Mouse (Mus musculus) brain, embryonic 14.5 days (tissue): ENCODE data around the gene Tnfsfm13. TPM values are rescaled to one million over a fixed set of nuclear protein-coding genes. Genes with fewer than 3 reads are reported as not detected.

ENCODE experiments used
- DNase-seq: peaks from one replicate; pipeline ENCODE4 v3.0.0-alpha.2; 2011; ENCODE audit warnings: low read depth
- CTCF ChIP-seq: fragments of 200-500 bp; IDR thresholded peaks from 2 replicates; pipeline ENCODE4 v1.5.1; 2012; ENCODE audit warnings: inconsistent platforms, mild to moderate bottlenecking, moderate library complexity, borderline replicate concordance; ENCODE audit not compliant: insufficient read depth, insufficient read length; ENCODE audit errors: extremely low read depth
- POLR2A ChIP-seq: fragments of 200-500 bp; IDR thresholded peaks from 2 replicates; pipeline ENCODE4 v1.6.1; 2012; ENCODE audit warnings: mild to moderate bottlenecking, inconsistent platforms, borderline replicate concordance; ENCODE audit not compliant: poor library complexity, insufficient read depth, insufficient read length, severe bottlenecking; ENCODE audit errors: extremely low read depth
- polyA plus RNA-seq: library from polyadenylated mRNA; depleted of rRNA; stranded (reverse); fragments of >200 nt; gene quantifications from 2 replicates; pipeline ENCODE4 v1.2.3, GENCODE M21; 2012

The Tnfsfm13 gene
- polyA plus RNA-seq, 1 experiment = 1.2 TPM

- no peak for TF ChIP-seq CTCF
- no peak for TF ChIP-seq POLR2A
- no peak for DNase-seq
Measured at GRCm38 (mm10) chr11:69714636-69715329, 18.9 kb upstream of the Tnfsfm13 start.

GRCm38 (mm10) chr11:69712954-69713672 lies 17.2 kb upstream of the Tnfsfm13 start:
- no peak for DNase-seq
- TF ChIP-seq POLR2A = no peak
- no peak for TF ChIP-seq CTCF

- DNase-seq = no peak
- TF ChIP-seq CTCF (no peak), POLR2A (no peak)
Measured at GRCm38 (mm10) chr11:69711082-69711481, 15.2 kb upstream of the Tnfsfm13 start.

- DNase-seq = no peak
- TF ChIP-seq CTCF (no peak), POLR2A (no peak)
Measured at GRCm38 (mm10) chr11:69710470-69710869, 14.6 kb upstream of the Tnfsfm13 start.

- peak; percentile 35 for DNase-seq
- TF ChIP-seq CTCF (no peak), POLR2A (no peak)
Measured at GRCm38 (mm10) chr11:69709554-69710446, 13.9 kb upstream of the Tnfsfm13 start.

GRCm38 (mm10) chr11:69708614-69709265 lies 12.8 kb upstream of the Tnfsfm13 start:
- TF ChIP-seq POLR2A (no peak), CTCF (no peak)
- DNase-seq = no peak

- TF ChIP-seq POLR2A (no peak), CTCF (no peak)
- no peak for DNase-seq
Measured at GRCm38 (mm10) chr11:69707873-69708381, 12.0 kb upstream of the Tnfsfm13 start.

- DNase-seq = no peak
- TF ChIP-seq CTCF (no peak), POLR2A (no peak)
Measured at GRCm38 (mm10) chr11:69707480-69707847, 11.6 kb upstream of the Tnfsfm13 start.

- TF ChIP-seq CTCF (no peak), POLR2A (no peak)
- DNase-seq = peak; percentile 62
Measured at GRCm38 (mm10) chr11:69706775-69707479, 11.0 kb upstream of the Tnfsfm13 start.

- TF ChIP-seq POLR2A (no peak), CTCF (no peak)
- DNase-seq = no peak
Measured at GRCm38 (mm10) chr11:69704613-69705010, 8.7 kb upstream of the Tnfsfm13 start.
